ENCODE assay signal across 10 mouse cellular contexts in genomic region chr1:168240846-168241245, GRCm38 (mm10).
A peak's percentile ranks its signal among the peaks of the same experiment; 100 is the strongest.
DNase-seq lines count a peak whose midpoint lies in the region; ATAC-seq and TF ChIP-seq lines count a peak whose summit lies in the region.
"Had no signal": no experiment of that assay in that cellular context is flagged by ENCODE, and none has a peak within 500 bp of the region (broad histone marks: within the 10 kb centered on the region; RNA-seq: fewer than 3 reads in every experiment).

No protein-coding gene starts in this region.

- no peak overlapping the region for H3K9ac ChIP-seq in embryonic facial prominence, embryonic 15.5 days
- no peak overlapping the region for H3K9ac ChIP-seq in midbrain, embryonic 14.5 days (replicated peaks; ENCODE audit: low read length)
- H3K9ac ChIP-seq: liver, embryonic 13.5 days had no signal

- peak; percentile 55; the same call in 1 of the 2 replicates for ATAC-seq in embryonic facial prominence, embryonic 15.5 days (ENCODE audit: insufficient number of reproducible peaks, low FRiP score, low TSS enrichment, low read depth)
- ATAC-seq in midbrain, embryonic 14.5 days (ENCODE audit: low FRiP score, low TSS enrichment): no peak

- no peaks in the 10 kb centered on the region for H3K27me3 ChIP-seq in embryonic facial prominence, embryonic 15.5 days
- H3K27me3 ChIP-seq in midbrain, embryonic 14.5 days (ENCODE audit: control insufficient read depth, insufficient read depth, low read length): no peaks in the 10 kb centered on the region
- H3K27me3 ChIP-seq: liver, embryonic 13.5 days had no signal

- 0 out of 2 replicates have a peak overlapping the region, but pooled peaks have one; percentile 28 for H3K27ac ChIP-seq in left cerebral cortex, adult 2 months
- peak overlapping the region; percentile 63; the same call in 1 of the 2 replicates for H3K27ac ChIP-seq in embryonic facial prominence, embryonic 15.5 days (replicated peaks)
- H3K27ac ChIP-seq in midbrain, embryonic 14.5 days (replicated peaks; ENCODE audit: low read depth, low read length): peak overlapping the region; percentile 63
- H3K27ac ChIP-seq: liver, embryonic 13.5 days had no signal

- H3K36me3 ChIP-seq in embryonic facial prominence, embryonic 15.5 days: no peaks in the 10 kb centered on the region
- no peaks in the 10 kb centered on the region for H3K36me3 ChIP-seq in midbrain, embryonic 14.5 days (ENCODE audit: control insufficient read depth, insufficient read depth, low read length)
- H3K36me3 ChIP-seq: liver, embryonic 13.5 days had no signal

- peaks cover 35% of the 10 kb centered on the region for H3K4me1 ChIP-seq in embryonic facial prominence, embryonic 15.5 days
- peaks cover 60% of the 10 kb centered on the region for H3K4me1 ChIP-seq in midbrain, embryonic 14.5 days (ENCODE audit: control insufficient read depth, insufficient read depth, low read length)
- H3K4me1 ChIP-seq: liver, embryonic 13.5 days had no signal

- H3K9me3 ChIP-seq in embryonic facial prominence, embryonic 15.5 days (replicated peaks): no peaks in the 10 kb centered on the region
- H3K9me3 ChIP-seq in midbrain, embryonic 14.5 days (ENCODE audit: control insufficient read depth, low read length): no peaks in the 10 kb centered on the region
- H3K9me3 ChIP-seq: liver, embryonic 13.5 days had no signal

- no peak for DNase-seq in left cerebral cortex, adult 2 months (ENCODE audit: extremely low spot score in 1 of 2, low spot score in 2 of 2)
- no peak for DNase-seq in left cerebral cortex, adult 18-20 months (ENCODE audit: low spot score in 2 of 2)
- DNase-seq in heart, postnatal 4 days: peak; percentile 31
- DNase-seq in midbrain, embryonic 14.5 days: peak; percentile 73
- no peak for DNase-seq in urinary bladder, postnatal 14 days (ENCODE audit: low spot score)
- no peak for DNase-seq in cerebellum, adult 18-20 months
- DNase-seq: adrenal gland, postnatal 36 days; liver, embryonic 13.5 days had no signal

- peak overlapping the region; percentile 32 for H3K4me2 ChIP-seq in embryonic facial prominence, embryonic 15.5 days (replicated peaks)
- H3K4me2 ChIP-seq in midbrain, embryonic 14.5 days (ENCODE audit: low read length): peak overlapping the region; percentile 23; the same call in 1 of the 2 replicates
- H3K4me2 ChIP-seq: liver, embryonic 13.5 days had no signal

- H3K4me3 ChIP-seq in left cerebral cortex, adult 2 months: no peak overlapping the region
- H3K4me3 ChIP-seq in embryonic facial prominence, embryonic 15.5 days (replicated peaks): no peak overlapping the region
- no peak overlapping the region for H3K4me3 ChIP-seq in midbrain, embryonic 14.5 days (replicated peaks; ENCODE audit: low read depth, low read length)
- H3K4me3 ChIP-seq: erythroblast, embryonic 14.5 days; liver, embryonic 13.5 days had no signal

- intact Hi-C loops in left cerebral cortex, adult 2 months (cut with DNase I): no loop called here

- 18% methylated on average over 7 of the region's 7 CpGs for whole genome bisulfite sequencing in embryonic facial prominence, embryonic 15.5 days
- WGBS in midbrain, embryonic 14.5 days: 15% methylated on average over 7 of the region's 7 CpGs

- TF ChIP-seq CTCF in left cerebral cortex, adult 2 months (IDR thresholded peaks at IDR 0.05): no peak

Comparison
In these comparisons a context has a peak if more than half of its experiments do, and no peak if none do; other contexts are left out.
1. DNase-seq: peak in heart, postnatal 4 days (single experiment) and midbrain, embryonic 14.5 days (single experiment); none in left cerebral cortex, adult 2 months (0 of 2), left cerebral cortex, adult 18-20 months (0 of 2), urinary bladder, postnatal 14 days (single experiment) and cerebellum, adult 18-20 months (0 of 2).
2. Peak in every context shown above with its lines, with median percentiles within 50 percentile points of each other: H3K27ac ChIP-seq.